Mouse (Mus musculus) cerebellum, adult 11 months (tissue): ENCODE measurements around the gene Klhl5.

Experiments used
- DNase-seq: peaks from one replicate; pipeline ENCODE4 v3.0.0; 2022

The Klhl5 gene

DNA sequence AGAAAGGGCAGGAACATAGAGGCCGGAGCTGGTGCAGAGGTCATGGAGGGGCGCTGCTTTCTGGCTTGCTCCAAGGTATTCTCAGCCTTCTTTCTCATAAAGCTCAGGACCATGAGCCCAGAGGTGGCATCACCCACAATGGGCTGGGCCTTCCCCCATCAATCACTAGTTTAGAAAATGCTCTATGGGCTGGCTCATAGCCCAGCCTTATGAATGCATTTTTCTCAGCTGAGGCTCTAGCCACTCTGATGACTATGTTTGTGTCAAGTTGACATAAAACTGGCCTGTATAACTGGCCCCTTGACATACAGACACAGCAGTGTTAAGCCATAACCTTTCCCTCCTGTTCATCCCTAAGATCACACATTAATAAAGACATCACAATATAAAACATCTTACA lies 97.4 kb downstream of the Klhl5 start:
- no peak for DNase-seq

DNA sequence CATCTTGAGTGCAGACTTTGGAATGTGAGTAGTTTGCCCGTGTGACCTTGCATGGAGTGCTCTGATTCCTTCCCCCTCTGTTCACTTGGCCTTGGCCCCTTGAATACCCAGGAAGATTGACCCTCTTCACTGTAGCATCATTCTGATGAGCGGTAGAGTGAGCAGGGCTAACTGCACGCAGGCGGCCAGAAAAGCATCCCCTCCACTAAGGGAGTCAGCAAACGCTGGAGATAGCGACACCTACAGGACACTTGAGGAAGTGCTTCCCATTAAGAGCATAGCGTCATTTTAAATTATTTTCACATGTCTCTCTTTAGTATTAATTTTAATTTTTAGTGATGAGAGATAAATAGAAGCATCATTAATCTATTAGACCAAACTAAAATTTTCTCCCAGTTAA lies 106.0 kb downstream of the Klhl5 start:
- DNase-seq: peak; percentile 26
